Mouse (Mus musculus): ENCODE measurements around the gene Tgfbr3l. TPM values are rescaled to one million over a fixed set of nuclear protein-coding genes. Genes with fewer than 3 reads are reported as not detected.

Tgfbr3l gene
- total and polyA plus RNA-seq, 3 experiments = 4.5 to 35.0 (median 21.3) TPM

- no peak overlapping the region for H3K4me3 ChIP-seq (ENCODE audit: low read depth, low read length)
- peaks cover 51% of the 10 kb centered on the region for H3K27me3 ChIP-seq (ENCODE audit: insufficient read depth, low read length)
- TF ChIP-seq TAL1 (conservative IDR thresholded peaks at IDR 0.05; ENCODE audit: low read depth, low read length) (no peak), CTCF (IDR thresholded peaks at IDR 0.05; ENCODE audit: low read depth, low read length) (no peak), GATA2 (IDR thresholded peaks at IDR 0.05; ENCODE audit: borderline replicate concordance, low read depth, low read length) (no peak), GATA1 (IDR thresholded peaks at IDR 0.05; ENCODE audit: borderline replicate concordance, low read length) (no peak), POLR2AphosphoS5 (IDR thresholded peaks at IDR 0.05; ENCODE audit: insufficient replicate concordance, low read depth, low read length) (no peak)
- ATAC-seq (ENCODE audit: extremely low read depth, insufficient number of reproducible peaks, low FRiP score, poor library complexity, severe bottlenecking) (no peak), DNase-seq (ENCODE audit: low spot score) (no peak)
- H3K9me3 ChIP-seq (replicated peaks) = no peaks in the 10 kb centered on the region
- no peaks in the 10 kb centered on the region for H3K36me3 ChIP-seq (replicated peaks)
- peaks cover 5% of the 10 kb centered on the region for H3K4me1 ChIP-seq (ENCODE audit: insufficient read depth, low read depth, low read length)
These were observed 28.4 kb upstream of the Tgfbr3l start for GRCm38 (mm10) chr8:4219617-4220016.

- no peak for ATAC-seq (ENCODE audit: extremely low read depth, insufficient number of reproducible peaks, low FRiP score, poor library complexity, severe bottlenecking)
- H3K27me3 ChIP-seq (ENCODE audit: insufficient read depth, low read length) = peaks cover 50% of the 10 kb centered on the region
These were observed 26.0 kb upstream of the Tgfbr3l start for GRCm38 (mm10) chr8:4222059-4222458.

GRCm38 (mm10) chr8:4226323-4226722 is 21.7 kb upstream of the Tgfbr3l start:
- ATAC-seq (ENCODE audit: extremely low read depth, insufficient number of reproducible peaks, low FRiP score, poor library complexity, severe bottlenecking) (no peak), DNase-seq (ENCODE audit: low spot score) (no peak)
- no peaks in the 10 kb centered on the region for H3K9me3 ChIP-seq (replicated peaks)
- H3K27me3 ChIP-seq (ENCODE audit: insufficient read depth, low read length) = peaks cover 56% of the 10 kb centered on the region
- no peak overlapping the region for H3K4me3 ChIP-seq (ENCODE audit: low read depth, low read length)
- peaks cover 2% of the 10 kb centered on the region; the same call in 1 of the 2 replicates for H3K4me1 ChIP-seq (ENCODE audit: insufficient read depth, low read depth, low read length)
- no peaks in the 10 kb centered on the region for H3K36me3 ChIP-seq (replicated peaks)
- no peak for TF ChIP-seq CTCF (IDR thresholded peaks at IDR 0.05; ENCODE audit: low read depth, low read length)
- no peak for TF ChIP-seq GATA2 (IDR thresholded peaks at IDR 0.05; ENCODE audit: borderline replicate concordance, low read depth, low read length)
- no peak for TF ChIP-seq GATA1 (IDR thresholded peaks at IDR 0.05; ENCODE audit: borderline replicate concordance, low read length)
- TF ChIP-seq TAL1 (conservative IDR thresholded peaks at IDR 0.05; ENCODE audit: low read depth, low read length) = no peak
- TF ChIP-seq POLR2AphosphoS5 (IDR thresholded peaks at IDR 0.05; ENCODE audit: insufficient replicate concordance, low read depth, low read length) = no peak

More at GRCm38 (mm10) chr8:4222059-4222458, 26.0 kb upstream of the Tgfbr3l start:
- TF ChIP-seq GATA2 (IDR thresholded peaks at IDR 0.05; ENCODE audit: borderline replicate concordance, low read depth, low read length) (no peak), POLR2AphosphoS5 (IDR thresholded peaks at IDR 0.05; ENCODE audit: insufficient replicate concordance, low read depth, low read length) (no peak), TAL1 (conservative IDR thresholded peaks at IDR 0.05; ENCODE audit: low read depth, low read length) (no peak), GATA1 (IDR thresholded peaks at IDR 0.05; ENCODE audit: borderline replicate concordance, low read length) (no peak), CTCF (IDR thresholded peaks at IDR 0.05; ENCODE audit: low read depth, low read length) (no peak)
- DNase-seq (ENCODE audit: low spot score) = no peak
- Histone ChIP-seq H3K4me3 (ENCODE audit: low read depth, low read length) (no peak overlapping the region), H3K36me3 (replicated peaks) (no peaks in the 10 kb centered on the region), H3K9me3 (replicated peaks) (no peaks in the 10 kb centered on the region), H3K4me1 (ENCODE audit: insufficient read depth, low read depth, low read length) (no peaks in the 10 kb centered on the region)

- peaks cover 2% of the 10 kb centered on the region; the same call in 1 of the 2 replicates for H3K4me1 ChIP-seq (ENCODE audit: insufficient read depth, low read depth, low read length)
- ATAC-seq (ENCODE audit: extremely low read depth, insufficient number of reproducible peaks, low FRiP score, poor library complexity, severe bottlenecking) (no peak), DNase-seq (ENCODE audit: low spot score) (no peak)
- H3K9me3 ChIP-seq (replicated peaks) = no peaks in the 10 kb centered on the region
- no peak for TF ChIP-seq GATA1 (IDR thresholded peaks at IDR 0.05; ENCODE audit: borderline replicate concordance, low read length)
- no peak for TF ChIP-seq CTCF (IDR thresholded peaks at IDR 0.05; ENCODE audit: low read depth, low read length)
- no peak for TF ChIP-seq GATA2 (IDR thresholded peaks at IDR 0.05; ENCODE audit: borderline replicate concordance, low read depth, low read length)
- no peak for TF ChIP-seq TAL1 (conservative IDR thresholded peaks at IDR 0.05; ENCODE audit: low read depth, low read length)
- TF ChIP-seq POLR2AphosphoS5 (IDR thresholded peaks at IDR 0.05; ENCODE audit: insufficient replicate concordance, low read depth, low read length) = no peak
- peaks cover 61% of the 10 kb centered on the region for H3K27me3 ChIP-seq (ENCODE audit: insufficient read depth, low read length)
- H3K36me3 ChIP-seq (replicated peaks) = no peaks in the 10 kb centered on the region
- no peak within 1 kb of the TSS; the same call in 1 of the 2 replicates for H3K4me3 ChIP-seq (ENCODE audit: low read depth, low read length)
These were observed 21.2 kb upstream of the Tgfbr3l start, which contains the start of gene Lrrc8e for GRCm38 (mm10) chr8:4226739-4227347. Lrrc8e (plus strand) TSS chr8:4226827.

- H3K27me3 ChIP-seq (ENCODE audit: insufficient read depth, low read length) = peaks cover 62% of the 10 kb centered on the region
These were observed 20.1 kb upstream of the Tgfbr3l start for GRCm38 (mm10) chr8:4227919-4228318.

GRCm38 (mm10) chr8:4229784-4230183 is 18.2 kb upstream of the Tgfbr3l start:
- peaks cover 58% of the 10 kb centered on the region for H3K27me3 ChIP-seq (ENCODE audit: insufficient read depth, low read length)

More at GRCm38 (mm10) chr8:4227919-4228318, 20.1 kb upstream of the Tgfbr3l start:
- no peaks in the 10 kb centered on the region for H3K36me3 ChIP-seq (replicated peaks)
- DNase-seq (ENCODE audit: low spot score) (no peak), ATAC-seq (ENCODE audit: extremely low read depth, insufficient number of reproducible peaks, low FRiP score, poor library complexity, severe bottlenecking) (no peak)
- no peak for TF ChIP-seq GATA1 (IDR thresholded peaks at IDR 0.05; ENCODE audit: borderline replicate concordance, low read length)
- TF ChIP-seq TAL1 (conservative IDR thresholded peaks at IDR 0.05; ENCODE audit: low read depth, low read length) = no peak
- TF ChIP-seq POLR2AphosphoS5 (IDR thresholded peaks at IDR 0.05; ENCODE audit: insufficient replicate concordance, low read depth, low read length) = no peak
- no peak for TF ChIP-seq GATA2 (IDR thresholded peaks at IDR 0.05; ENCODE audit: borderline replicate concordance, low read depth, low read length)
- TF ChIP-seq CTCF (IDR thresholded peaks at IDR 0.05; ENCODE audit: low read depth, low read length) = no peak
- H3K4me3 ChIP-seq (ENCODE audit: low read depth, low read length) = no peak overlapping the region
- H3K9me3 ChIP-seq (replicated peaks) = no peaks in the 10 kb centered on the region
- peaks cover 2% of the 10 kb centered on the region; the same call in 1 of the 2 replicates for H3K4me1 ChIP-seq (ENCODE audit: insufficient read depth, low read depth, low read length)

More at GRCm38 (mm10) chr8:4229784-4230183, 18.2 kb upstream of the Tgfbr3l start:
- Histone ChIP-seq H3K36me3 (replicated peaks) (no peaks in the 10 kb centered on the region), H3K4me1 (ENCODE audit: insufficient read depth, low read depth, low read length) (peaks cover 2% of the 10 kb centered on the region; the same call in 1 of the 2 replicates), H3K9me3 (replicated peaks) (no peaks in the 10 kb centered on the region), H3K4me3 (ENCODE audit: low read depth, low read length) (no peak overlapping the region)
- DNase-seq (ENCODE audit: low spot score) (no peak), ATAC-seq (ENCODE audit: extremely low read depth, insufficient number of reproducible peaks, low FRiP score, poor library complexity, severe bottlenecking) (no peak)
- TF ChIP-seq GATA2 (IDR thresholded peaks at IDR 0.05; ENCODE audit: borderline replicate concordance, low read depth, low read length) = no peak
- TF ChIP-seq POLR2AphosphoS5 (IDR thresholded peaks at IDR 0.05; ENCODE audit: insufficient replicate concordance, low read depth, low read length) = no peak
- no peak for TF ChIP-seq TAL1 (conservative IDR thresholded peaks at IDR 0.05; ENCODE audit: low read depth, low read length)
- no peak for TF ChIP-seq GATA1 (IDR thresholded peaks at IDR 0.05; ENCODE audit: borderline replicate concordance, low read length)
- no peak for TF ChIP-seq CTCF (IDR thresholded peaks at IDR 0.05; ENCODE audit: low read depth, low read length)
